In genomic region chr13:91492133-91492532, GRCm38 (mm10) we compare ENCODE assay signal across 21 mouse cellular contexts.
"Had no signal": no experiment of that assay in that cellular context is flagged by ENCODE, and none has a peak within 500 bp of the region (broad histone marks: within the 10 kb centered on the region; RNA-seq: fewer than 3 reads in every experiment).

No protein-coding gene starts in this region.

- H3K36me3 ChIP-seq: limb, embryonic 15.5 days; midbrain, embryonic 15.5 days; neural tube, embryonic 12.5 days; neural tube, embryonic 15.5 days had no signal

- H3K27ac ChIP-seq: limb, embryonic 12.5 days; limb, embryonic 15.5 days; liver, embryonic 14.5 days; macrophage; midbrain, embryonic 12.5 days; midbrain, embryonic 15.5 days; neural tube, embryonic 12.5 days; neural tube, embryonic 15.5 days had no signal

- H3K27me3 ChIP-seq: limb, embryonic 12.5 days; limb, embryonic 15.5 days; midbrain, embryonic 12.5 days; midbrain, embryonic 15.5 days; neural tube, embryonic 12.5 days; neural tube, embryonic 15.5 days had no signal

- DNase-seq: kidney, postnatal 10 days; kidney, postnatal 36 days; layer of hippocampus, postnatal 36 days; left cerebral cortex, postnatal 4 days; liver, postnatal 0 days; lung, embryonic 14.5 days; right cerebral cortex, adult 18-20 months; right cerebral cortex, postnatal 14 days; right cerebral cortex, postnatal 4 days; thymus, adult 18-20 months; thymus, postnatal 36 days had no signal

- H3K4me3 ChIP-seq: limb, embryonic 12.5 days; limb, embryonic 15.5 days; midbrain, embryonic 12.5 days; midbrain, embryonic 15.5 days; neural tube, embryonic 12.5 days; neural tube, embryonic 15.5 days had no signal

- H3K9ac ChIP-seq: limb, embryonic 12.5 days; limb, embryonic 15.5 days; liver, embryonic 14.5 days; liver, postnatal 0 days; lung, embryonic 14.5 days; midbrain, embryonic 12.5 days; midbrain, embryonic 15.5 days; neural tube, embryonic 12.5 days; neural tube, embryonic 15.5 days had no signal

- H3K4me1 ChIP-seq: limb, embryonic 12.5 days had no signal

- H3K9me3 ChIP-seq: limb, embryonic 15.5 days; midbrain, embryonic 12.5 days; midbrain, embryonic 15.5 days; neural tube, embryonic 12.5 days; neural tube, embryonic 15.5 days had no signal

- H3K4me2 ChIP-seq: limb, embryonic 12.5 days; limb, embryonic 15.5 days; liver, embryonic 11.5 days; lung, embryonic 14.5 days; midbrain, embryonic 12.5 days; midbrain, embryonic 15.5 days; neural tube, embryonic 12.5 days; neural tube, embryonic 15.5 days had no signal

- ATAC-seq: liver, postnatal 0 days; lung, postnatal 0 days; midbrain, embryonic 15.5 days had no signal
